Mouse (Mus musculus) hindbrain, embryonic 14.5 days (tissue): ENCODE data around the gene Olfr1034. TPM values are rescaled to one million over a fixed set of nuclear protein-coding genes. Genes with fewer than 3 reads are reported as not detected.
A peak's percentile ranks its signal among the peaks of the same experiment; 100 is the strongest.
"Not testable (repeated sequence)": the region's sequence is repeated elsewhere in the genome, so short reads cannot be mapped to it uniquely, and the experiment has no call there.

Experiments used
- ATAC-seq: fragments of 200-750 bp; cut with Nextera tagmentation; 2 replicates; pipeline ENCODE4 v1.8.0; 2017; ENCODE audit warnings: moderate number of reproducible peaks, mild to moderate bottlenecking, moderate TSS enrichment, moderate library complexity; ENCODE audit not compliant: low FRiP score
- DNase-seq: peaks from one replicate; pipeline ENCODE4 v3.0.0-alpha.2; 2015; ENCODE audit warnings: low spot score
- H3K27ac ChIP-seq: fragments of 300-500 bp; sonication (generic); 2 replicates; pipeline ENCODE4 v1.5.1; 2014; ENCODE audit warnings: mild to moderate bottlenecking, moderate library complexity
- H3K27me3 ChIP-seq: fragments of 300-500 bp; sonication (generic); 2 replicates; pipeline ENCODE4 v1.6.1; 2014; ENCODE audit warnings: mild to moderate bottlenecking, low read length, mixed read lengths; ENCODE audit not compliant: control insufficient read depth, insufficient read depth
- H3K36me3 ChIP-seq: fragments of 300-500 bp; sonication (generic); replicated peaks from 2 replicates; pipeline ENCODE4 v1.6.1; 2014; ENCODE audit not compliant: control insufficient read depth, insufficient read depth
- H3K4me1 ChIP-seq: fragments of 300-500 bp; sonication (generic); replicated peaks from 2 replicates; pipeline ENCODE4 v1.6.1; 2014; ENCODE audit warnings: antibody characterized with exemption, low read length, mixed read lengths; ENCODE audit not compliant: control insufficient read depth, insufficient read depth
- H3K4me2 ChIP-seq: fragments of 300-500 bp; sonication (generic); replicated peaks from 2 replicates; pipeline ENCODE4 v1.6.1; 2014; ENCODE audit warnings: mild to moderate bottlenecking, moderate library complexity
- H3K4me3 ChIP-seq: fragments of 300-500 bp; sonication (generic); replicated peaks from 2 replicates; pipeline ENCODE4 v1.5.1; 2014; ENCODE audit warnings: mild to moderate bottlenecking, low read length
- H3K9ac ChIP-seq: fragments of 300-500 bp; sonication (generic); 2 replicates; pipeline ENCODE4 v1.6.1; 2014
- H3K9me3 ChIP-seq: fragments of 300-500 bp; sonication (generic); 2 replicates; pipeline ENCODE4 v1.6.1; 2016; ENCODE audit warnings: low read length; ENCODE audit not compliant: control insufficient read depth
- WGBS: fragments of 180-500 bp; shearing (Covaris S2); extraction: QIAGEN DNeasy Blood & Tissue Kit; methylation state at CpG from one replicate; pipeline ENCODE4 v1.1.7; 2014; 5-methylcytosine and 5-hydroxymethylcytosine counted together
- polyA plus RNA-seq: library from polyadenylated mRNA; unstranded; fragments of >200 nt; fragmentation: Nextera tagmentation; extraction: Ambion mirVana; gene quantifications from 2 replicates; pipeline ENCODE4 v1.2.1, GENCODE M21; 2014

Gene Olfr1034
- polyA plus RNA-seq, result not detected in 2 replicates

DNA sequence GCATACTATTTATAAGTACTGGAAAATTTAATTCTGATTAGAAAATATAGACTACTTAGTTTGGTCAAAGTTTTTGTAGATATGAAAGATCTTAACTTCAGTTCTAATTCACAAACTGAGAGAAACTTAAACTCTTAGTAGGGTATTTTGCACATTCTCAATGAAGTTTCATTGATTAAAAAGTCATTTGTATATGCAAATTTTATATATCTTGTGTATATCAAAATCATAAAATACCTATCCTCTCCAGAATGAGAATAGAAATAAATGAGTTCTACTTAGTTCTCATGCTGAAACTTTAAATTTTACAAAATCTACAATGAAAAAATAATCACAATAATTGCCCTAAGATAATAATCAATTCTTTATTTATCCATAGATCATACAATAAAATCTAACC lies at the start of gene Olfr1034:
Olfr1034 (plus strand) TSS at position 301 of the 400 bp plus-strand sequence.
- Histone ChIP-seq H3K4me1 (no peaks in the 10 kb centered on the region), H3K36me3 (no peaks in the 10 kb centered on the region), H3K27me3 (no peaks in the 10 kb centered on the region), H3K9ac (no peak within 1 kb of the TSS), H3K4me3 (no peak within 1 kb of the TSS), H3K4me2 (no peak within 1 kb of the TSS), H3K9me3 (no peaks in the 10 kb centered on the region), H3K27ac (no peak within 1 kb of the TSS)
- ATAC-seq, result no peak
- DNase-seq, result no peak

DNA sequence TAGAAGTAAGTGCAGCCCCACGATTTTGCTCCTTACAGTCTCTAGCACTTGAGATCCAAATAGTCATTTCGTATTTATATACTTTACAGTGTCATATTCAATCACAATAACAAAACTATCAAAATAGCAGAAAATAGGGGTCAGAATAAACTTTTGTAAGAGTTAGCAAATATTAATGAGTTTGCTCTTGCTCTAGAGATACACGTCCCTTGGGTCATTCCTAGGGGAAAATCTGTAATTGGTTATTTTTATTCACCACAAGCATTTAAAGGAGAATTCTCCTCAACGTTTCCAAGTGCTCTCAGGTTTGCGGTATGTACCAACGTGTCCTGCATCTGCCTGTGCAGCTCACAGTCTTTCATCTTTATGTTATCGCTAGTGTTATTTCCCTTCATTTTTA lies 40.4 kb upstream of the Olfr1034 start, which contains the start of gene Olfr1032:
Olfr1032 (plus strand) TSS at position 301 of the 400 bp plus-strand sequence.
- H3K9ac ChIP-seq, result no peak within 1 kb of the TSS
- H3K9me3 ChIP-seq, result no peaks in the 10 kb centered on the region
- H3K4me2 ChIP-seq, result no peak within 1 kb of the TSS
- H3K27me3 ChIP-seq, result no peaks in the 10 kb centered on the region
- ATAC-seq, result no peak
- WGBS, result 92% methylated on average over 7 of the region's 7 CpGs
- H3K27ac ChIP-seq, result no peak within 1 kb of the TSS
- H3K4me3 ChIP-seq, result no peak within 1 kb of the TSS
- no peak for DNase-seq
- H3K36me3 ChIP-seq, result no peaks in the 10 kb centered on the region
- no peaks in the 10 kb centered on the region for H3K4me1 ChIP-seq

GRCm38 (mm10) chr2:86020406-86020805 lies 25.3 kb upstream of the Olfr1034 start, which contains the start of gene Olfr1033:
Gene Olfr1033, plus strand, starts transcription at chr2:86020633.
- H3K9ac ChIP-seq, H3K36me3 ChIP-seq, H3K4me1 ChIP-seq, H3K9me3 ChIP-seq, H3K27me3 ChIP-seq, ATAC-seq, H3K27ac ChIP-seq: not testable (repeated sequence)
- DNase-seq, result peak; percentile 37
- Histone ChIP-seq H3K4me3 (peak within 1 kb of the TSS; percentile 20), H3K4me2 (peak within 1 kb of the TSS; percentile 43)
- 3% methylated on average over 11 of the region's 11 CpGs for WGBS

- 57% methylated on average over 3 of the region's 9 CpGs for WGBS
- not testable (repeated sequence) for H3K9ac ChIP-seq, H3K4me2 ChIP-seq, H3K4me3 ChIP-seq, H3K36me3 ChIP-seq, ATAC-seq, DNase-seq, H3K4me1 ChIP-seq, H3K9me3 ChIP-seq, H3K27ac ChIP-seq, H3K27me3 ChIP-seq
Observed at GRCm38 (mm10) chr2:86021518-86021917, 24.1 kb upstream of the Olfr1034 start.

DNA sequence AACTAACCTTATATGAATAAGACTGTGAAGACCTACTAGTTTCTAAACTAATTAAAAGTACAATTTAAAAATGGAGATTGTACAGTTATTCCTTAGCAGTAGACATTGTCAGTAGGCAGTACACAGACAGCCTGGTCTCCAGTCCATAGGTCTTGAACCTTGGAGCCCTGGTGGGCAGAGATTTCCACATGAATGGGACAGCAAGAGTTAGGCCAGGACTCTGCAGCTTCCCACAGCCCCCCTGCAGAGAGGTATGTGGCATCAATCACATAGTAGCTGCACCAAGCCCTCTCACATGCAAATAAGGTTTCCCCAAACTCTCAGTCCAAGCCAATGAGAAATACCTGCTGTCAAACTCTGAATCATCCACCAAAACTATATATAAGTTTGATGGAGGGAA lies 5.1 kb downstream of the Olfr1034 start:
- H3K9me3 ChIP-seq, H3K27me3 ChIP-seq, ATAC-seq, DNase-seq, H3K4me1 ChIP-seq, H3K9ac ChIP-seq, H3K4me2 ChIP-seq, H3K27ac ChIP-seq, H3K4me3 ChIP-seq, H3K36me3 ChIP-seq: not testable (repeated sequence)

GRCm38 (mm10) chr2:86063766-86064165 lies 18.1 kb downstream of the Olfr1034 start:
- H3K4me1 ChIP-seq, H3K36me3 ChIP-seq, H3K27me3 ChIP-seq, H3K27ac ChIP-seq, H3K4me3 ChIP-seq, H3K4me2 ChIP-seq, H3K9me3 ChIP-seq, DNase-seq, ATAC-seq, H3K9ac ChIP-seq: not testable (repeated sequence)
- WGBS, result 93% methylated on average over 2 of the region's 2 CpGs

GRCm38 (mm10) chr2:86070189-86070588 lies 24.5 kb downstream of the Olfr1034 start:
- 97% methylated on average over 8 of the region's 8 CpGs for WGBS
- Histone ChIP-seq H3K27me3 (no peaks in the 10 kb centered on the region), H3K9me3 (no peaks in the 10 kb centered on the region), H3K9ac (no peak overlapping the region), H3K36me3 (no peaks in the 10 kb centered on the region), H3K4me1 (no peaks in the 10 kb centered on the region), H3K4me3 (no peak overlapping the region), H3K27ac (no peak overlapping the region), H3K4me2 (no peak overlapping the region)
- DNase-seq (no peak), ATAC-seq (no peak)

DNA sequence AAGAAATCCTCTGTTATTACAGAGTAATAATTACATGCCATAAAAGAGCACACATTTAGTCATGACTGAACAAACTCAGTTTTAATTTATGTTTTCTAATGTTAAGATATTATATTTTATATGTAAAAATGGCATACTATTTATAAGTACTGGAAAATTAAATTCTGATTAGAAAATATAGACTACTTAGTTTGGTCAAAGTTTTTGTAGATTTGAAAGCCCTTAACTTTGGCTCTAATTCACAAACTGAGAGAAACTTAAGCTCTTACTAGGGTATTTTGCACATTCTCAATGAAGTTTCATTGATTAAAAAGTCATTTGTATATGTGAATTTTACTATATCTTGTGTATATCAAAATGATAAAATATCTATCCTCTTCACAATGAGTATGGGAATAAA lies 28.0 kb downstream of the Olfr1034 start, which contains the start of gene Olfr1036:
Olfr1036 (plus strand) TSS at position 301 of the 400 bp plus-strand sequence.
- ATAC-seq, H3K36me3 ChIP-seq: not testable (repeated sequence)

DNA sequence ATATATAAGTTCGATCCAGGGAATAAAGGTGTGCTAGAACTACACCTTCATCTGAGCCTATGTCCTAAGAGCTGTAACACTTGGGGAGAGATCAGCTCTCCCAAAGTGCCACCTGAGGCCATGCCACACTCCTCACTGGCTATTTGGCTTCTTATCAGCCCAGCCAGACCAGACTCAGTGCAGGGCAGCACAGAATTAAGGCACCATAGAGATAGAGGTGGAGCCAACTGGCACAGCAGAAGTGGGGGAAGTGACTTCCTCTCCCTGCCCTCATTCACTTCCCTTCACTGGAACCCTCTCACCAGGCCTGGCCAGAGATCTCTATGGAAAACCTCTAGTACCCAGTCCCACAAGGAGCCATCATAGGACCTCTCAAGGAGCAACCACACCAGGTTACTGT lies 34.8 kb downstream of the Olfr1034 start:
- ATAC-seq, result not testable (repeated sequence)

More for the DNA sequence above, 28.0 kb downstream of the Olfr1034 start, which contains the start of gene Olfr1036:
- not testable (repeated sequence) for H3K9me3 ChIP-seq, H3K27me3 ChIP-seq, DNase-seq, H3K27ac ChIP-seq, H3K4me2 ChIP-seq, H3K4me1 ChIP-seq, H3K4me3 ChIP-seq, H3K9ac ChIP-seq

GRCm38 (mm10) chr2:86087285-86087684 lies 41.6 kb downstream of the Olfr1034 start, which contains the start of gene Olfr1037:
Gene Olfr1037, minus strand, starts transcription at chr2:86087385.
- no peak for DNase-seq
- Histone ChIP-seq H3K9ac (no peak within 1 kb of the TSS), H3K27ac (no peak within 1 kb of the TSS), H3K4me2 (no peak within 1 kb of the TSS), H3K4me3 (no peak within 1 kb of the TSS), H3K27me3 (no peaks in the 10 kb centered on the region), H3K4me1 (no peaks in the 10 kb centered on the region), H3K36me3 (no peaks in the 10 kb centered on the region), H3K9me3 (no peaks in the 10 kb centered on the region)
- ATAC-seq, result no peak
- WGBS, result 99% methylated on average over 2 of the region's 2 CpGs

More for the DNA sequence above, 34.8 kb downstream of the Olfr1034 start:
- WGBS, result 82% methylated on average over 1 of the region's 1 CpGs
- not testable (repeated sequence) for H3K4me3 ChIP-seq, H3K4me1 ChIP-seq, H3K27me3 ChIP-seq, H3K9ac ChIP-seq, H3K9me3 ChIP-seq, H3K27ac ChIP-seq, DNase-seq, H3K36me3 ChIP-seq, H3K4me2 ChIP-seq
